Mouse (Mus musculus): ENCODE measurements around the gene Atg4a-ps. TPM values are rescaled to one million over a fixed set of nuclear protein-coding genes. Genes with fewer than 3 reads are reported as not detected.

The Atg4a-ps gene
- 0.07 TPM in 1 of 2 replicates, not detected in the other for polyA plus RNA-seq (2012; rRNA removed; ENCODE audit: low replicate concordance)

DNA sequence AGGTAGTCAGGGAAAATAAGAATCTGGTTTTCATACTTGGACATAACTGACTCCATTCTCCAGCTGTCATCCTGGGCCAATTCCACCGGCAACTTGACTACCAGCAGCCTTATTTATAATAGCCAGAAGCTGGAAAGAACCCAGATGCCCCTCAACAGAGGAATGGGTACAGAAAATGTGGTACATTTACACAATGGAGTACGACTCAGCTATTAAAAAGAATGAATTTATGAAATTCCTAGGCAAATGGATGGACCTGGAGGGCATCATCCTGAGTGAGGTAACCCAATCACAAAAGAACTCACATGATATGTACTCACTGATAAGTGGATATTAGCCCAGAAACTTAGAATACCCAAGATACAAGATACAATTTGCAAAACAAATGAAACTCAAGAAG lies at the start of gene Atg4a-ps:
Gene Atg4a-ps (minus strand): TSS at position 101 of the 400 bp plus-strand sequence.

Other genes starting within 250 kb of the Atg4a-ps start
- gene Syt6, start 70.8 kb downstream of the Atg4a-ps start, polyA plus RNA-seq (2012; rRNA removed; ENCODE audit: low replicate concordance) = 0.18 TPM in 1 of 2 replicates, not detected in the other
- gene Olfml3, start 91.9 kb upstream of the Atg4a-ps start, polyA plus RNA-seq (2012; rRNA removed; ENCODE audit: low replicate concordance) = 10.8 and 17.0 TPM in 2 replicates
- gene Gm10964, start 93.3 kb upstream of the Atg4a-ps start, polyA plus RNA-seq (2012; rRNA removed; ENCODE audit: low replicate concordance) = not detected in 2 replicates
- 81.0 and 97.1 TPM in 2 replicates for gene Hipk1, start 145.5 kb upstream of the Atg4a-ps start, polyA plus RNA-seq (2012; rRNA removed; ENCODE audit: low replicate concordance)
- gene Dclre1b, start 163.4 kb upstream of the Atg4a-ps start, polyA plus RNA-seq (2012; rRNA removed; ENCODE audit: low replicate concordance) = 16.3 and 19.2 TPM in 2 replicates
- 10.9 and 23.3 TPM in 2 replicates for gene Ap4b1, start 163.5 kb upstream of the Atg4a-ps start, polyA plus RNA-seq (2012; rRNA removed; ENCODE audit: low replicate concordance)
- 0.13 TPM in 1 of 2 replicates, not detected in the other for gene Gm43064, start 163.5 kb upstream of the Atg4a-ps start, polyA plus RNA-seq (2012; rRNA removed; ENCODE audit: low replicate concordance)
- gene Bcl2l15, start 186.5 kb upstream of the Atg4a-ps start, polyA plus RNA-seq (2012; rRNA removed; ENCODE audit: low replicate concordance) = not detected in 2 replicates
- 12.0 and 16.0 TPM in 2 replicates for gene Ptpn22, start 213.7 kb upstream of the Atg4a-ps start, polyA plus RNA-seq (2012; rRNA removed; ENCODE audit: low replicate concordance)

All from mammary gland, adult 2 months (tissue).